Mouse (Mus musculus): Measurements from ENCODE around the gene Ccz1.

DNA sequence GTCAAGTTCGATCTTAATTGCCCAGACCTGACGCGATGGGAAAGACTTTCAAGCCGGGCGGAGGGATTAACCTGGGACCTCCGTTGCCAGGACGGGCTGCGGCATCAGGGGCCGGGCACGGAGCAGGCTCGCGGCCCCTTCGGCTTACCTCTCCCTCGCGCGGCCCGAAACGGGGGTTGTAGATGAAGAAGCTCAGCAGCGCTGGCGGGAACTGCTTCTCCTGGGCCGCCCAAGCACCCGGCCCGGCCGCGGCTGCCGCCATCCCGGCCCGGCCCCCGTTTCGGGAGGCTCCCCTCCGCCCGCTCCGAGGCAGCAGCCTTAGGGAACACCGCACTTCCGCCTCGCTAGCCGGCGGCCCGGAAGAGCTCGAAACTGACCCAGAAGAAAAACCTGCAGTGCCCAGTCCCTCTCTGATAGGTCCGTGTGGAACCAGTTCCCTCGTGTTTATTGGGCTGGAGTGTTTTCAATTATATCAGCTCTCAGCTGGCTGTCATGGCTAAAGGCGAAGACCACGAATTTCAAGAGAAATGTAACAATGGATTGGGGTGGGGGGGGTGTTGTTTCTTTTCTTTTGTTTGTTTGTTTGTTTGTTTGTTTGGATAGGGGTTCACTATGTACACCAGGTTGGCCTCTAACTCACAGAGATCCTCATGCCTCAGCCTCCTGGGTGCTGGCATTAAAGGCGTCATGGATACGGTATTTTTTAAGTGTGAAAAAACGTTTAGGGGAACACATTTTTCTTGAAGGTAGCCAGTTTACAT lies at the start of gene Ccz1:
- TF ChIP-seq CTCF (IDR thresholded peaks at IDR 0.05; ENCODE audit: insufficient read depth, low read length) (no peak), POLR2A (IDR thresholded peaks at IDR 0.05; ENCODE audit: borderline replicate concordance, extremely low read depth, low read depth, low read length) (peak; percentile 62; the same call in 1 of the 2 replicates)

Measured in lung, adult 2 months (tissue).